In the genomic region with DNA sequence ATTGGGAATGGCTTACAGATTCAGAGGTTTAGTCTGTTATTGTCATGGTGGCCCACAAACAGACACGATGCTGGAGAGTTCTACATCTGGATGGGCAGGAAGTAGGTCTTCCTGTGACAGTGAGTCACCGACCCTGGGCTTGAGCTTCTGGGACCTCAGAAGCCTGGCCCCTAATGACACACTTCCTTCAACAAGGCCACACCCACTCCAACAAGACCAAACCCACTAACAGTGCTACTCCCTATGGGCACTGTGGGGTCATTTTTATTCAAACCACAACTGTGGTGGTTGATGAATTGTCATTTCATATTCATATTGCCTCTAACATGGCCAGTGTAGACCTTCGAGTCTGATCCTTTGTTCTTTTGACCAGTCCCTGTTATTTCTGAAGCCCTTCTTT, we compare ENCODE assay signal across 9 mouse cellular contexts. TPM values are rescaled to one million over a fixed set of nuclear protein-coding genes. Genes with fewer than 3 reads are reported as not detected.
DNase-seq lines count a peak whose midpoint lies in the region; ATAC-seq and TF ChIP-seq lines count a peak whose summit lies in the region.
"Had no signal": no experiment of that assay in that cellular context is flagged by ENCODE, and none has a peak within 500 bp of the region (broad histone marks: within the 10 kb centered on the region; RNA-seq: fewer than 3 reads in every experiment).

No protein-coding gene starts in this region.

- WGBS in heart, embryonic 12.5 days, result 61% methylated on average over 3 of the region's 3 CpGs
- 87% methylated on average over 3 of the region's 3 CpGs for WGBS in hindbrain, embryonic 14.5 days

- no peaks in the 10 kb centered on the region for H3K36me3 ChIP-seq in C2C12 (ENCODE audit: control insufficient read depth, insufficient read depth)
- H3K36me3 ChIP-seq in heart, embryonic 12.5 days, result no peaks in the 10 kb centered on the region
- H3K36me3 ChIP-seq in hindbrain, embryonic 14.5 days (replicated peaks; ENCODE audit: control insufficient read depth, insufficient read depth), result no peaks in the 10 kb centered on the region

- no peak for TF ChIP-seq CTCF in C2C12 (IDR thresholded peaks at IDR 0.05; ENCODE audit: control insufficient read depth, insufficient read depth, insufficient read length)

- peaks cover 14% of the 10 kb centered on the region for H3K4me1 ChIP-seq in heart, embryonic 12.5 days (replicated peaks)
- H3K4me1 ChIP-seq in hindbrain, embryonic 14.5 days (replicated peaks; ENCODE audit: control insufficient read depth, insufficient read depth, low read length), result no peaks in the 10 kb centered on the region

- H3K79me2 ChIP-seq in C2C12 (ENCODE audit: control insufficient read depth, insufficient read depth), result no peaks in the 10 kb centered on the region

- H3K4me3 ChIP-seq in C2C12 (ENCODE audit: insufficient read depth, poor library complexity, severe bottlenecking), result no peak overlapping the region
- no peak overlapping the region for H3K4me3 ChIP-seq in heart, embryonic 12.5 days
- no peak overlapping the region for H3K4me3 ChIP-seq in hindbrain, embryonic 14.5 days (replicated peaks; ENCODE audit: low read length)

- H3ac ChIP-seq in C2C12 (ENCODE audit: control insufficient read depth, insufficient read length, low read depth), result no peak overlapping the region

- H3K4me2 ChIP-seq in heart, embryonic 12.5 days, result no peak overlapping the region
- no peak overlapping the region for H3K4me2 ChIP-seq in hindbrain, embryonic 14.5 days (replicated peaks)

- ATAC-seq in heart, embryonic 12.5 days (ENCODE audit: insufficient number of reproducible peaks, low FRiP score), result peak; percentile 41; the same call in 1 of the 2 replicates
- no peak for ATAC-seq in hindbrain, embryonic 14.5 days (ENCODE audit: low FRiP score)

- no peaks in the 10 kb centered on the region for H3K79me3 ChIP-seq in C2C12 (ENCODE audit: low read depth)

- peak; percentile 99 for DNase-seq in 416B (ENCODE audit: low read depth)
- DNase-seq in lung, postnatal 36 days, result peak; percentile 41
- DNase-seq in layer of hippocampus, postnatal 36 days, result no peak
- DNase-seq in hindbrain, embryonic 14.5 days (ENCODE audit: low spot score), result no peak
- no peak for DNase-seq in frontal cortex, postnatal 14 days (ENCODE audit: low spot score in 2 of 2)
- DNase-seq: left cerebral cortex, postnatal 4 days; spleen, adult 18-20 months had no signal

- H3K9me3 ChIP-seq in heart, embryonic 12.5 days (replicated peaks), result no peaks in the 10 kb centered on the region
- no peaks in the 10 kb centered on the region for H3K9me3 ChIP-seq in hindbrain, embryonic 14.5 days (ENCODE audit: control insufficient read depth, low read length)

- H3K27me3 ChIP-seq in C2C12 (ENCODE audit: control insufficient read depth, insufficient read depth, insufficient read length), result no peaks in the 10 kb centered on the region
- no peaks in the 10 kb centered on the region for H3K27me3 ChIP-seq in heart, embryonic 12.5 days (replicated peaks)
- no peaks in the 10 kb centered on the region for H3K27me3 ChIP-seq in hindbrain, embryonic 14.5 days (ENCODE audit: control insufficient read depth, insufficient read depth, low read length)

- no peak overlapping the region for H3K9ac ChIP-seq in heart, embryonic 12.5 days
- H3K9ac ChIP-seq in hindbrain, embryonic 14.5 days, result no peak overlapping the region

- H3K27ac ChIP-seq in heart, embryonic 12.5 days (ENCODE audit: poor library complexity, severe bottlenecking), result no peak overlapping the region
- H3K27ac ChIP-seq in hindbrain, embryonic 14.5 days, result no peak overlapping the region

TF ChIP-seq in C2C12, 6 proteins besides CTCF, POLR2A, EP300 and RAD21:
- TF ChIP-seq FOSL1 (IDR thresholded peaks at IDR 0.05; ENCODE audit: insufficient read depth, low read length, poor library complexity, severe bottlenecking) (no peak), MAX (IDR thresholded peaks at IDR 0.05) (peak; percentile 23), MYOG (IDR thresholded peaks at IDR 0.05; ENCODE audit: control insufficient read depth, extremely low read depth, insufficient read length) (no peak), USF1 (IDR thresholded peaks at IDR 0.05; ENCODE audit: low read depth) (no peak)

RNA-seq across cellular contexts. Expression of a gene that starts 14.5 kb away (rescaled TPM):
- polyA plus RNA-seq in C2C12 (2012; fragmentation: generic; extraction: Trizol), result 722 TPM
- 782 and 785 TPM in 2 replicates for polyA plus RNA-seq in heart, embryonic 12.5 days (2016; fragmentation: Nextera tagmentation; extraction: Ambion mirVana)
- total RNA-seq in layer of hippocampus, postnatal 36 days (2021), result 100 to 1,000 TPM; 499 to 538 TPM
- polyA plus RNA-seq in hindbrain, embryonic 14.5 days (2014; fragmentation: Nextera tagmentation; extraction: Ambion mirVana), result 626 and 634 TPM in 2 replicates

RNA-seq across cellular contexts. Expression of a gene that starts 42.8 kb away (rescaled TPM):
- polyA plus RNA-seq in C2C12 (2012; fragmentation: generic; extraction: Trizol), result 113 TPM
- 203 and 212 TPM in 2 replicates for polyA plus RNA-seq in heart, embryonic 12.5 days (2016; fragmentation: Nextera tagmentation; extraction: Ambion mirVana)
- 10 to 100 TPM; 38.8 to 41.2 TPM for total RNA-seq in layer of hippocampus, postnatal 36 days (2021)
- polyA plus RNA-seq in hindbrain, embryonic 14.5 days (2014; fragmentation: Nextera tagmentation; extraction: Ambion mirVana), result 111 and 115 TPM in 2 replicates

RNA-seq across cellular contexts. Expression of a gene that starts 55.6 kb away (rescaled TPM):
- polyA plus RNA-seq in C2C12 (2012; fragmentation: generic; extraction: Trizol), result 12.3 TPM
- polyA plus RNA-seq in heart, embryonic 12.5 days (2016; fragmentation: Nextera tagmentation; extraction: Ambion mirVana), result 46.7 and 49.6 TPM in 2 replicates
- total RNA-seq in layer of hippocampus, postnatal 36 days (2021), result 10 to 100 TPM; 16.7 to 17.9 TPM
- 19.8 and 20.4 TPM in 2 replicates for polyA plus RNA-seq in hindbrain, embryonic 14.5 days (2014; fragmentation: Nextera tagmentation; extraction: Ambion mirVana)

RNA-seq across cellular contexts. Expression of a gene that starts 55.7 kb away (rescaled TPM):
- 5.9 TPM for polyA plus RNA-seq in C2C12 (2012; fragmentation: generic; extraction: Trizol)
- 22.0 and 23.1 TPM in 2 replicates for polyA plus RNA-seq in heart, embryonic 12.5 days (2016; fragmentation: Nextera tagmentation; extraction: Ambion mirVana)
- 10 to 100 TPM; 14.0 to 15.6 TPM for total RNA-seq in layer of hippocampus, postnatal 36 days (2021)
- 22.2 and 22.7 TPM in 2 replicates for polyA plus RNA-seq in hindbrain, embryonic 14.5 days (2014; fragmentation: Nextera tagmentation; extraction: Ambion mirVana)

Comparison
In these comparisons a context has a peak if more than half of its experiments do, and no peak if none do; other contexts are left out.
1. DNase-seq: peak in 416B (single experiment) and lung, postnatal 36 days (single experiment); none in layer of hippocampus, postnatal 36 days (0 of 2), hindbrain, embryonic 14.5 days (single experiment) and frontal cortex, postnatal 14 days (0 of 2).